Mouse (Mus musculus): ENCODE measurements around the gene Tpst1. TPM values are rescaled to one million over a fixed set of nuclear protein-coding genes. Genes with fewer than 3 reads are reported as not detected.

Gene Tpst1
- polyA plus RNA-seq, 1 experiment from 2014 or later, result 82.7 TPM

- Histone ChIP-seq H3K4me2 (replicated peaks; ENCODE audit: low read depth, low read length) (peak overlapping the region; percentile 62), H3K9me3 (ENCODE audit: control insufficient read depth, low read depth, low read length) (0 out of 2 replicates have a peak, but pooled peaks cover 4% of the 10 kb centered on the region), H3K27me3 (ENCODE audit: control insufficient read depth, insufficient read depth, low read length) (no peaks in the 10 kb centered on the region), H3K27ac (ENCODE audit: low read length) (peak overlapping the region; percentile 69), H3K36me3 (ENCODE audit: control insufficient read depth, insufficient read depth, low read length) (peaks cover 4% of the 10 kb centered on the region; the same call in 1 of the 2 replicates), H3K9ac (replicated peaks; ENCODE audit: low read depth, low read length) (peak overlapping the region; percentile 78), H3K4me3 (ENCODE audit: low read depth, low read length) (peak overlapping the region; percentile 55), H3K4me1 (ENCODE audit: control insufficient read depth, insufficient read depth, low read length) (0 out of 2 replicates have a peak, but pooled peaks cover 2% of the 10 kb centered on the region)
- WGBS, result under 1% methylated on average over 74 of the region's 86 CpGs
- ATAC-seq (ENCODE audit: insufficient number of reproducible peaks, insufficient read depth, low FRiP score, low read depth), result peak; percentile 97
Observed at GRCm38 (mm10) chr5:130079202-130080050, 6.3 kb downstream of the Tpst1 start.

DNA sequence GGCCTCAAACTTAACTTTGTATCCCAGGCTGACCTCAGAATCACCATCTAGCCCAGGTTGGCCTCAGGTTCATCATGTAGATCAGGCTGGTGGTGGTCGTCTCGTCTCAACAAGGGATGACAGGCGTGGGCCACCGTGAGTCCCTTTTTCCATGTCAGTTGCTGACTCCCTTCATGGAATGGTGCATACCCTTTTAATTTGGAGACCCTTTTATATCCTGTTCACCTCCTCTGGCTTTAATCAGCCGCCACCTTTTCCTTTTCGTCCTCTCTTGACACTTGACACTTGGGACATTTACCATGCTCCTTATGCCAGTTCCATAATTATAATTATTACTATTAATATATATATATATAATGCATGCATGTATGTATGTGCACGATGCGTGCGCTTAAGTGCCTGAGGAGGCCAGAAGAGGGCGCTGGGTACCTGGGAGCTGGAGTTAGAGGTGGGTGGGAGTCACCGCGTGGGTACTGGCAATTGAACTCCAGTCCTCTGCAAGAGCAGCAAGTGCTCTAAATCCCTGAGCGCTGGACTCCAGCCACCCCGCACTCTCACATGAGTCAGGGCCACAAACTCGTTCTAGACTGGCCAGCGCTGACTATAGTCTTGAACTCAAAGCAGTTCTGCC lies 7.0 kb downstream of the Tpst1 start:
- Histone ChIP-seq H3K4me2 (replicated peaks; ENCODE audit: low read depth, low read length) (peak overlapping the region; percentile 62), H3K27ac (ENCODE audit: low read length) (no peak overlapping the region), H3K36me3 (ENCODE audit: control insufficient read depth, insufficient read depth, low read length) (peaks cover 4% of the 10 kb centered on the region; the same call in 1 of the 2 replicates), H3K27me3 (ENCODE audit: control insufficient read depth, insufficient read depth, low read length) (no peaks in the 10 kb centered on the region), H3K9ac (replicated peaks; ENCODE audit: low read depth, low read length) (peak overlapping the region; percentile 78), H3K4me1 (ENCODE audit: control insufficient read depth, insufficient read depth, low read length) (0 out of 2 replicates have a peak, but pooled peaks cover 2% of the 10 kb centered on the region), H3K9me3 (ENCODE audit: control insufficient read depth, low read depth, low read length) (0 out of 2 replicates have a peak, but pooled peaks cover 4% of the 10 kb centered on the region), H3K4me3 (ENCODE audit: low read depth, low read length) (peak overlapping the region; percentile 55)
- no peak for ATAC-seq (ENCODE audit: insufficient number of reproducible peaks, insufficient read depth, low FRiP score, low read depth)
- WGBS, result 73% methylated on average over 16 of the region's 16 CpGs

DNA sequence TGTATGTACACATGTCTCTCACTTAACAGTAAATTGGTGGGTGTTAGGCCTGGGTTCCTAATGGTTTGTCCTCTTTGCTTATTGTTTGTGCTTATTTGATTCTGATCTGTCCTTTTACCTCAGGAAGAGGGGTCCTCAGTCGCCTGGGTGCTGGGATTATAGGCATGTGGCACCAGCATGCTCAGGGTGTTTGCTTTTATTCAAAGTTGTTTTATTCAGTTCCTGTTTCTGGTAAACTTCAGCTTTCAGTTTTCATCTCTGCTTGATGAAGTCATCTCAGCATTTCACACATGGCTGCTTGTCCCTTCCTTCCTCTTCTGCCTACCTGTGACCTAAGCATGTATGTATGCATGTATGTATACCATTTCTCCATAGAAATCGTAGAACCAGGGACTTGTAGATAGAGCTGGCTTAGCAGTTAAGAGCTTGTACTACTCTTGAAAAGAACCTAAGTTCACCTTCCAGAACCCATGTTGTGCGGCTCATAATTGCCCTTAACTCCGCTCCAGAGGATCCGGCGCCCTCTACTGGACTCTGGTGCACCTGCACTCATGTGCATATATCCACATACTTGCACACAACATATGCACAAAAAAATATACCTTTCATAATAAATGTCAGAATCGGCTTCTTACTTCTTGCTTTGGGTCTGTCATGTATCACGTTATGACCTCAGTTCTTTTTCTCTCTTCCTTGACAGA lies 8.2 kb downstream of the Tpst1 start:
- ATAC-seq (ENCODE audit: insufficient number of reproducible peaks, insufficient read depth, low FRiP score, low read depth), result no peak

DNA sequence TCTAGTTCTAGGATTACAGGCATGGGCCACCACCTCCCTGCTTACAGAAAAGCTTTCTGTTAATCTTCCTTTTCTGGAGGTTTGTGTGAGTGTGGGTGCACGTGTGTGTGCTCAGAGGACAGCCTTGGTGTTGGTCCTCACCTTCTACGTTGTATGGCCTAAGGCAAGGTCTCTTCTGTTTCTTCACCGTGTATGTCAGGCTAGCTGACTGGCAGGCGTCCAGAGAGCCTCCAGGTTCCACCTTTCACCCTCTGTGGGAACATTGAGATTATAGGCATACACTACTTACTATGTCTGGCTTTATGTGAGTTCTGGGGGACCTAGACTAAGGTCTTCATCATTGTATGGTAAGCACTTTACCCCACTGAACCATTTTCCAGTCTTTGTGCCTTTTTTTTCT lies 9.3 kb downstream of the Tpst1 start:
- Histone ChIP-seq H3K9ac (replicated peaks; ENCODE audit: low read depth, low read length) (no peak overlapping the region), H3K27me3 (ENCODE audit: control insufficient read depth, insufficient read depth, low read length) (no peaks in the 10 kb centered on the region), H3K9me3 (ENCODE audit: control insufficient read depth, low read depth, low read length) (0 out of 2 replicates have a peak, but pooled peaks cover 4% of the 10 kb centered on the region), H3K4me1 (ENCODE audit: control insufficient read depth, insufficient read depth, low read length) (0 out of 2 replicates have a peak, but pooled peaks cover 2% of the 10 kb centered on the region), H3K36me3 (ENCODE audit: control insufficient read depth, insufficient read depth, low read length) (peaks cover 4% of the 10 kb centered on the region; the same call in 1 of the 2 replicates), H3K27ac (ENCODE audit: low read length) (no peak overlapping the region), H3K4me2 (replicated peaks; ENCODE audit: low read depth, low read length) (no peak overlapping the region), H3K4me3 (ENCODE audit: low read depth, low read length) (no peak overlapping the region)
- 82% methylated on average over 4 of the region's 4 CpGs for WGBS
- ATAC-seq (ENCODE audit: insufficient number of reproducible peaks, insufficient read depth, low FRiP score, low read depth), result no peak

More for the DNA sequence above, 8.2 kb downstream of the Tpst1 start:
- H3K27ac ChIP-seq (ENCODE audit: low read length), result no peak overlapping the region
- H3K4me2 ChIP-seq (replicated peaks; ENCODE audit: low read depth, low read length), result no peak overlapping the region
- H3K4me3 ChIP-seq (ENCODE audit: low read depth, low read length), result no peak overlapping the region
- H3K36me3 ChIP-seq (ENCODE audit: control insufficient read depth, insufficient read depth, low read length), result peaks cover 4% of the 10 kb centered on the region; the same call in 1 of the 2 replicates
- no peak overlapping the region for H3K9ac ChIP-seq (replicated peaks; ENCODE audit: low read depth, low read length)
- H3K4me1 ChIP-seq (ENCODE audit: control insufficient read depth, insufficient read depth, low read length), result 0 out of 2 replicates have a peak, but pooled peaks cover 2% of the 10 kb centered on the region
- WGBS, result 97% methylated on average over 8 of the region's 8 CpGs
- no peaks in the 10 kb centered on the region for H3K27me3 ChIP-seq (ENCODE audit: control insufficient read depth, insufficient read depth, low read length)
- 0 out of 2 replicates have a peak, but pooled peaks cover 4% of the 10 kb centered on the region for H3K9me3 ChIP-seq (ENCODE audit: control insufficient read depth, low read depth, low read length)

- Histone ChIP-seq H3K27me3 (ENCODE audit: control insufficient read depth, insufficient read depth, low read length) (no peaks in the 10 kb centered on the region), H3K4me1 (ENCODE audit: control insufficient read depth, insufficient read depth, low read length) (no peaks in the 10 kb centered on the region), H3K4me2 (replicated peaks; ENCODE audit: low read depth, low read length) (no peak overlapping the region), H3K27ac (ENCODE audit: low read length) (no peak overlapping the region), H3K4me3 (ENCODE audit: low read depth, low read length) (no peak overlapping the region), H3K9me3 (ENCODE audit: control insufficient read depth, low read depth, low read length) (0 out of 2 replicates have a peak, but pooled peaks cover 4% of the 10 kb centered on the region), H3K9ac (replicated peaks; ENCODE audit: low read depth, low read length) (no peak overlapping the region), H3K36me3 (ENCODE audit: control insufficient read depth, insufficient read depth, low read length) (peaks cover 4% of the 10 kb centered on the region; the same call in 1 of the 2 replicates)
- ATAC-seq (ENCODE audit: insufficient number of reproducible peaks, insufficient read depth, low FRiP score, low read depth), result no peak
- WGBS, result 78% methylated on average over 3 of the region's 3 CpGs
Observed at GRCm38 (mm10) chr5:130084271-130084670, 11.1 kb downstream of the Tpst1 start.

- WGBS, result 89% methylated on average over 7 of the region's 7 CpGs
Observed at GRCm38 (mm10) chr5:130088008-130088407, 14.9 kb downstream of the Tpst1 start.

GRCm38 (mm10) chr5:130088612-130089011 lies 15.5 kb downstream of the Tpst1 start:
- Histone ChIP-seq H3K4me2 (replicated peaks; ENCODE audit: low read depth, low read length) (no peak overlapping the region), H3K4me1 (ENCODE audit: control insufficient read depth, insufficient read depth, low read length) (no peaks in the 10 kb centered on the region), H3K4me3 (ENCODE audit: low read depth, low read length) (no peak overlapping the region), H3K36me3 (ENCODE audit: control insufficient read depth, insufficient read depth, low read length) (no peaks in the 10 kb centered on the region; the same call in 1 of the 2 replicates), H3K27ac (ENCODE audit: low read length) (no peak overlapping the region), H3K9ac (replicated peaks; ENCODE audit: low read depth, low read length) (no peak overlapping the region), H3K9me3 (ENCODE audit: control insufficient read depth, low read depth, low read length) (no peaks in the 10 kb centered on the region), H3K27me3 (ENCODE audit: control insufficient read depth, insufficient read depth, low read length) (no peaks in the 10 kb centered on the region)
- 92% methylated on average over 4 of the region's 4 CpGs for WGBS
- ATAC-seq (ENCODE audit: insufficient number of reproducible peaks, insufficient read depth, low FRiP score, low read depth), result no peak

More at GRCm38 (mm10) chr5:130088008-130088407, 14.9 kb downstream of the Tpst1 start:
- no peaks in the 10 kb centered on the region; the same call in 1 of the 2 replicates for H3K36me3 ChIP-seq (ENCODE audit: control insufficient read depth, insufficient read depth, low read length)
- H3K4me1 ChIP-seq (ENCODE audit: control insufficient read depth, insufficient read depth, low read length), result no peaks in the 10 kb centered on the region
- no peaks in the 10 kb centered on the region for H3K9me3 ChIP-seq (ENCODE audit: control insufficient read depth, low read depth, low read length)
- H3K9ac ChIP-seq (replicated peaks; ENCODE audit: low read depth, low read length), result no peak overlapping the region
- H3K4me3 ChIP-seq (ENCODE audit: low read depth, low read length), result no peak overlapping the region
- ATAC-seq (ENCODE audit: insufficient number of reproducible peaks, insufficient read depth, low FRiP score, low read depth), result no peak
- no peak overlapping the region for H3K4me2 ChIP-seq (replicated peaks; ENCODE audit: low read depth, low read length)
- no peaks in the 10 kb centered on the region for H3K27me3 ChIP-seq (ENCODE audit: control insufficient read depth, insufficient read depth, low read length)
- H3K27ac ChIP-seq (ENCODE audit: low read length), result no peak overlapping the region

GRCm38 (mm10) chr5:130089177-130089576 lies 16.1 kb downstream of the Tpst1 start:
- H3K27ac ChIP-seq (ENCODE audit: low read length), result no peak overlapping the region
- H3K9ac ChIP-seq (replicated peaks; ENCODE audit: low read depth, low read length), result 0 out of 2 replicates have a peak overlapping the region, but pooled peaks have one; percentile 7
- H3K9me3 ChIP-seq (ENCODE audit: control insufficient read depth, low read depth, low read length), result no peaks in the 10 kb centered on the region
- H3K4me3 ChIP-seq (ENCODE audit: low read depth, low read length), result no peak overlapping the region
- 75% methylated on average over 7 of the region's 7 CpGs for WGBS
- ATAC-seq (ENCODE audit: insufficient number of reproducible peaks, insufficient read depth, low FRiP score, low read depth), result no peak
- no peak overlapping the region for H3K4me2 ChIP-seq (replicated peaks; ENCODE audit: low read depth, low read length)
- no peaks in the 10 kb centered on the region; the same call in 1 of the 2 replicates for H3K36me3 ChIP-seq (ENCODE audit: control insufficient read depth, insufficient read depth, low read length)
- no peaks in the 10 kb centered on the region for H3K27me3 ChIP-seq (ENCODE audit: control insufficient read depth, insufficient read depth, low read length)
- no peaks in the 10 kb centered on the region for H3K4me1 ChIP-seq (ENCODE audit: control insufficient read depth, insufficient read depth, low read length)
